ENCODE assay signal across 8 mouse cellular contexts in the genomic region with DNA sequence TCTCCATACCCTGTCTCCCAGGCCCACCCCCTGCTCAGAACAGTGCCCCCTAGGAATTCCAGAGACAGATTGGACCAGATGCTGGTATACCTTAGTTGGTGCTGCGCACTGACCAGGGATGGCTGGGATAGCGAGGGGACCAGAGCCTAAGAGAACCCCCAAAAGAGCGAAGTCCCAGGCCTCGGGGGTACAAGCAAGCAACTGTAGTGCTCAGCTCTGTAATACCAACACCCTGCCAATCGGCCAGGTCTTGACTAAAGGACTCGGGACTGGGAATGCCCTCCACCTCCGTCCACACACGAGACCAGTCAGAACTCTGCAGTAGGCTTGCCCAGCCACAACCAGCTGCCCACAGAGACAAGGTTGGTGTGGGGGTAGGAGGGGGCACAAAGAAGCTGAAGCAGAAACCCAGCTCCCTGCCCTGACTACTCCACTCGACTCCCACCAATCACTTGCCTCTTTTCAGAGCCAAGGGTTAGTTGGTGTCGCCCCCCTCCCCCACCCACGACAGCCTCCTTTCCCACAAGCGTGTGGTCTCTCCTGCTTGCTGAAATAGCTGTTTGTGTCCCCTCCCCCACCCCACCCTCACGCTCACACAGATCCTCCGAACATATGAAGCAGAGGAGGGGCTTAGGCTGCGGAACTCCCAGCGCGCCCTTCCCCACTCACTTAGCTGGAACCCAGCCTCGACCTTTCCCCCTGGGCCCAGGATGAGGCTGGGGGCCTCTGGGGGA. TPM values are rescaled to one million over a fixed set of nuclear protein-coding genes. Genes with fewer than 3 reads are reported as not detected.
DNase-seq lines count a peak whose midpoint lies in the region; ATAC-seq and TF ChIP-seq lines count a peak whose summit lies in the region.

No protein-coding gene starts in this region.

- H3K36me3 ChIP-seq in heart, embryonic 16.5 days (ENCODE audit: control insufficient read depth, insufficient read depth), result no peaks in the 10 kb centered on the region
- H3K36me3 ChIP-seq in embryonic facial prominence, embryonic 14.5 days (ENCODE audit: control insufficient read depth, insufficient read depth, low read length), result no peaks in the 10 kb centered on the region
- no peaks in the 10 kb centered on the region for H3K36me3 ChIP-seq in intestine, postnatal 0 days (ENCODE audit: control insufficient read depth, insufficient read depth)
- no peaks in the 10 kb centered on the region for H3K36me3 ChIP-seq in neural tube, embryonic 13.5 days

- H3K9ac ChIP-seq in heart, embryonic 16.5 days (ENCODE audit: low read length), result peak overlapping the region; percentile 54
- H3K9ac ChIP-seq in embryonic facial prominence, embryonic 14.5 days (ENCODE audit: low read depth, low read length), result peak overlapping the region; percentile 42
- H3K9ac ChIP-seq in intestine, postnatal 0 days (ENCODE audit: low read depth, low read length), result no peak overlapping the region
- peak overlapping the region; percentile 48; the same call in 1 of the 2 replicates for H3K9ac ChIP-seq in neural tube, embryonic 13.5 days

- H3K4me2 ChIP-seq in heart, embryonic 16.5 days (ENCODE audit: low read depth, low read length), result peak overlapping the region; percentile 50
- peak overlapping the region; percentile 41 for H3K4me2 ChIP-seq in embryonic facial prominence, embryonic 14.5 days (ENCODE audit: low read depth, low read length)
- peak overlapping the region; percentile 24 for H3K4me2 ChIP-seq in intestine, postnatal 0 days (replicated peaks; ENCODE audit: low read depth)
- H3K4me2 ChIP-seq in neural tube, embryonic 13.5 days, result peak overlapping the region; percentile 41

- H3K4me1 ChIP-seq in heart, embryonic 16.5 days (ENCODE audit: control insufficient read depth, insufficient read depth, low read length), result peaks cover 12% of the 10 kb centered on the region
- H3K4me1 ChIP-seq in embryonic facial prominence, embryonic 14.5 days (ENCODE audit: control insufficient read depth, insufficient read depth, low read length), result peaks cover 15% of the 10 kb centered on the region
- no peaks in the 10 kb centered on the region for H3K4me1 ChIP-seq in intestine, postnatal 0 days (replicated peaks; ENCODE audit: control insufficient read depth, insufficient read depth, low read length)
- H3K4me1 ChIP-seq in neural tube, embryonic 13.5 days (replicated peaks), result peaks cover 34% of the 10 kb centered on the region

- no peak for DNase-seq in heart, postnatal 25 days (ENCODE audit: low spot score)
- peak; percentile 58 for DNase-seq in embryonic facial prominence, embryonic 14.5 days (ENCODE audit: low spot score)
- DNase-seq in urinary bladder, adult 18-20 months (ENCODE audit: low spot score in 2 of 2), result no peak
- DNase-seq in right cerebral cortex, postnatal 36 days (ENCODE audit: low spot score in 2 of 2), result no peak
- no peak for DNase-seq in embryo, embryonic 10 days (ENCODE audit: low spot score)

- H3K4me3 ChIP-seq in heart, embryonic 16.5 days (ENCODE audit: low read length), result peak overlapping the region; percentile 5; the same call in 1 of the 2 replicates
- peak overlapping the region; percentile 16; the same call in 1 of the 2 replicates for H3K4me3 ChIP-seq in embryonic facial prominence, embryonic 14.5 days (ENCODE audit: low read depth, low read length)
- H3K4me3 ChIP-seq in intestine, postnatal 0 days (ENCODE audit: low read depth, low read length), result no peak overlapping the region
- peak overlapping the region; percentile 3; the same call in 1 of the 2 replicates for H3K4me3 ChIP-seq in neural tube, embryonic 13.5 days

- H3K27me3 ChIP-seq in heart, embryonic 16.5 days (ENCODE audit: control insufficient read depth, insufficient read depth, low read length), result no peaks in the 10 kb centered on the region; the same call in 1 of the 2 replicates
- no peaks in the 10 kb centered on the region for H3K27me3 ChIP-seq in embryonic facial prominence, embryonic 14.5 days (replicated peaks; ENCODE audit: control insufficient read depth, insufficient read depth, low read length)
- no peaks in the 10 kb centered on the region for H3K27me3 ChIP-seq in intestine, postnatal 0 days (replicated peaks; ENCODE audit: control insufficient read depth, insufficient read depth, low read length)
- H3K27me3 ChIP-seq in neural tube, embryonic 13.5 days, result no peaks in the 10 kb centered on the region

- TF ChIP-seq CTCF in intestine, postnatal 0 days (IDR thresholded peaks at IDR 0.05; ENCODE audit: low read depth), result no peak

- H3K27ac ChIP-seq in heart, embryonic 16.5 days (ENCODE audit: low read length), result peak overlapping the region; percentile 48
- H3K27ac ChIP-seq in embryonic facial prominence, embryonic 14.5 days (replicated peaks; ENCODE audit: low read depth, low read length), result peak overlapping the region; percentile 61
- H3K27ac ChIP-seq in intestine, postnatal 0 days (ENCODE audit: low read depth, low read length), result no peak overlapping the region
- H3K27ac ChIP-seq in neural tube, embryonic 13.5 days (replicated peaks), result peak overlapping the region; percentile 71

- WGBS in heart, embryonic 16.5 days, result 46% methylated on average over 18 of the region's 18 CpGs
- WGBS in embryonic facial prominence, embryonic 14.5 days, result 37% methylated on average over 17 of the region's 18 CpGs
- 50% methylated on average over 18 of the region's 18 CpGs for WGBS in intestine, postnatal 0 days
- WGBS in neural tube, embryonic 13.5 days, result 39% methylated on average over 18 of the region's 18 CpGs

- H3K9me3 ChIP-seq in heart, embryonic 16.5 days (replicated peaks; ENCODE audit: control insufficient read depth, low read length), result no peaks in the 10 kb centered on the region
- H3K9me3 ChIP-seq in embryonic facial prominence, embryonic 14.5 days (ENCODE audit: control insufficient read depth, low read length), result no peaks in the 10 kb centered on the region
- H3K9me3 ChIP-seq in intestine, postnatal 0 days (ENCODE audit: control insufficient read depth), result no peaks in the 10 kb centered on the region
- no peaks in the 10 kb centered on the region for H3K9me3 ChIP-seq in neural tube, embryonic 13.5 days

- intact Hi-C loops in heart, postnatal 25 days (cut with DNase I), result no loop called here

- ATAC-seq in heart, embryonic 16.5 days (replicated peaks; ENCODE audit: extremely low read depth, insufficient read depth, low FRiP score), result peak; percentile 45
- ATAC-seq in embryonic facial prominence, embryonic 14.5 days (ENCODE audit: low read depth), result peak; percentile 86
- no peak for ATAC-seq in intestine, postnatal 0 days
- ATAC-seq in neural tube, embryonic 13.5 days (ENCODE audit: low read depth), result peak; percentile 73

RNA-seq across cellular contexts. Expression of gene Adam11, which starts 7.5 kb away (rescaled TPM):
- 5.2 and 5.3 TPM in 2 replicates for polyA plus RNA-seq in heart, embryonic 16.5 days (2015; fragmentation: Nextera tagmentation; extraction: Ambion mirVana)
- total RNA-seq in heart, postnatal 25 days (2021), result 1 to 10 TPM; 3.8 to 4.1 TPM
- 8.1 and 9.3 TPM in 2 replicates for polyA plus RNA-seq in embryonic facial prominence, embryonic 14.5 days (2014; fragmentation: Nextera tagmentation; extraction: Ambion mirVana)
- 0.80 and 1.3 TPM in 2 replicates for polyA plus RNA-seq in intestine, postnatal 0 days (2015; fragmentation: Nextera tagmentation; extraction: Ambion mirVana)
- polyA plus RNA-seq in neural tube, embryonic 13.5 days (2015; fragmentation: Nextera tagmentation; extraction: Ambion mirVana), result 40.1 and 47.0 TPM in 2 replicates

RNA-seq across cellular contexts. Expression of gene Ccdc43, which starts 56.2 kb away (rescaled TPM):
- polyA plus RNA-seq in heart, embryonic 16.5 days (2015; fragmentation: Nextera tagmentation; extraction: Ambion mirVana), result 34.4 and 38.2 TPM in 2 replicates
- total RNA-seq in heart, postnatal 25 days (2021), result 10 to 100 TPM; 21.2 to 22.8 TPM
- polyA plus RNA-seq in embryonic facial prominence, embryonic 14.5 days (2014; fragmentation: Nextera tagmentation; extraction: Ambion mirVana), result 41.1 and 47.9 TPM in 2 replicates
- polyA plus RNA-seq in intestine, postnatal 0 days (2015; fragmentation: Nextera tagmentation; extraction: Ambion mirVana), result 16.2 and 17.1 TPM in 2 replicates
- 33.4 and 43.0 TPM in 2 replicates for polyA plus RNA-seq in neural tube, embryonic 13.5 days (2015; fragmentation: Nextera tagmentation; extraction: Ambion mirVana)
